Mouse (Mus musculus): ENCODE measurements around the gene Erg. TPM values are rescaled to one million over a fixed set of nuclear protein-coding genes. Genes with fewer than 3 reads are reported as not detected.

Gene Erg
- total and polyA plus RNA-seq, 3 experiments: 0.11 to 0.81 (median 0.34) TPM

DNA sequence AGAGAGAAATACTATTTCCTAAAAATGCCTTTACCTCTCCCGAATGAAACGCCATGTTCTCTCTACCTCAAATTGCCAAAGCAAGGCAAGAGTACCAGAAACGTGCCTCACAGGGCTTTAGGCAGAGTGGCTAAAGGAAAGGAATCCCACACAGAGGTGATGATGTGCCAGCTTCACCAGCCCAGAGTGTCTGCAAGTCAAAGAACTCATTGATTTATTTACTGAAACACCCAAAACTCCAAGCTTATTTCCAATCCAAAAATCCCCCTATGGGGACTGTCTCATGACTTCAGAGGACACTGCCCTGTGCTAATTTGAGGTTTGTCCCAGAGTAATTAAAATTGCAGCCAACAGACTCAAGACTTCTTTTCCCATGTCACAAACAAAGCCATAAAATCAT, 129.4 kb downstream of the Erg start:
- Histone ChIP-seq H3K4me2 (ENCODE audit: insufficient read depth, low read depth, poor library complexity, severe bottlenecking) (no peak overlapping the region), H3K36me3 (replicated peaks in 1 of 2; ENCODE audit: control insufficient read depth in 1 of 2, insufficient read depth in 1 of 2, low read length in 1 of 2) (no peaks in the 10 kb centered on the region), H3K27ac (ENCODE audit: insufficient read depth, low read depth) (no peak overlapping the region), H3K79me2 (replicated peaks; ENCODE audit: control insufficient read depth, extremely low read depth, insufficient read depth, poor library complexity, severe bottlenecking) (no peaks in the 10 kb centered on the region), H3K9ac (ENCODE audit: insufficient read depth, low read depth) (no peak overlapping the region), H3K27me3 (replicated peaks) (no peaks in the 10 kb centered on the region), H3K4me1 (ENCODE audit: control insufficient read depth in 1 of 2, insufficient read depth in 2 of 2) (peaks cover 4 to 8% of the 10 kb centered on the region in 2 experiments; a peak in 3 of 4 replicates), H3K4me3 (replicated peaks in 1 of 3; ENCODE audit: low read depth in 2 of 3, low read length in 2 of 3, poor library complexity in 1 of 3) (no peak overlapping the region), H3K9me3 (replicated peaks; ENCODE audit: low read length) (no peaks in the 10 kb centered on the region)
- TF ChIP-seq JUND (conservative IDR thresholded peaks at IDR 0.05; ENCODE audit: low read depth, low read length) (no peak), ZC3H11A (IDR thresholded peaks at IDR 0.05; ENCODE audit: low read depth, low read length) (no peak), KAT2A (IDR thresholded peaks at IDR 0.05; ENCODE audit: insufficient replicate concordance, low read length) (no peak), CTCF (conservative IDR thresholded peaks at IDR 0.05 in 1 of 2, IDR thresholded peaks at IDR 0.05 in 1 of 2; ENCODE audit: low read depth in 2 of 2, low read length in 2 of 2) (no peak)
- dilution Hi-C loops (cut with MboI; ENCODE audit: extremely low pct_ligation_motif_present, extremely low pct_unique_long_range_greater_than_20kb, low sequenced_read_pairs) (no loop called here), in situ Hi-C loops (cut with MboI; ENCODE audit: low pct_ligation_motif_present, low pct_unique_long_range_greater_than_20kb, low sequenced_read_pairs) (loop anchor here (25.0 kb wide), 1 partner anchor 505 kb away; no protein-coding TSS in a partner anchor)
- DNase-seq (ENCODE audit: extremely low read depth): no peak

DNA sequence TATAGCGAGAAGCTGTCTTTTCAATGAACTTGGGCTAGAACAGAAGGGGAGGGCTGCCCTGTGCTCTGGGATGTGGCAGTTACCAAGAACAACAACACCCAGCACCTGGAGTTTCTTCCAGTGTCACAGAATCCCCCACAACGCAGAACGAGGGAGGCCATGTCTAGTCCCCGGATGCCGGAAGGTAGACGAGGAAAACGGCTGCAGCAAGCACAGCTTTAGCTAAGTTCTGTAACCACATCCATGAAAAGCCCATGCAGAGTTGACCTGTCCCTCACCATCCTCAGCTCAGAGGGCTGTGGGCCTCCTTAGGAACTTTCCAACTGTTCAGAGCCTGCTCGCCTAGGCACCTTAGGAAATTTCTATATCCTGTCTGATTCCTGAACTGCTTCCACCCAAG, 130.5 kb downstream of the Erg start:
- H3K9me3 ChIP-seq (replicated peaks; ENCODE audit: low read length): no peaks in the 10 kb centered on the region
- dilution Hi-C loops (cut with MboI; ENCODE audit: extremely low pct_ligation_motif_present, extremely low pct_unique_long_range_greater_than_20kb, low sequenced_read_pairs): no loop called here
- H3K4me2 ChIP-seq (ENCODE audit: insufficient read depth, low read depth, poor library complexity, severe bottlenecking): no peak overlapping the region
- H3K79me2 ChIP-seq (replicated peaks; ENCODE audit: control insufficient read depth, extremely low read depth, insufficient read depth, poor library complexity, severe bottlenecking): no peaks in the 10 kb centered on the region
- H3K27ac ChIP-seq (ENCODE audit: insufficient read depth, low read depth): no peak overlapping the region
- no peaks in the 10 kb centered on the region for H3K27me3 ChIP-seq (replicated peaks)
- TF ChIP-seq IRF4 (IDR thresholded peaks at IDR 0.05; ENCODE audit: low read depth, low read length): no peak
- no peak for TF ChIP-seq ZC3H11A (IDR thresholded peaks at IDR 0.05; ENCODE audit: low read depth, low read length)
- no peak for TF ChIP-seq CTCF (conservative IDR thresholded peaks at IDR 0.05 in 1 of 2, IDR thresholded peaks at IDR 0.05 in 1 of 2; ENCODE audit: low read depth in 2 of 2, low read length in 2 of 2)
- no peak for TF ChIP-seq CHD1 (IDR thresholded peaks at IDR 0.05; ENCODE audit: low read depth, low read length)
- DNase-seq (ENCODE audit: extremely low read depth): no peak
- H3K36me3 ChIP-seq (replicated peaks in 1 of 2; ENCODE audit: control insufficient read depth in 1 of 2, insufficient read depth in 1 of 2, low read length in 1 of 2): no peaks in the 10 kb centered on the region
- no peak overlapping the region for H3K4me3 ChIP-seq (replicated peaks in 1 of 3; ENCODE audit: low read depth in 2 of 3, low read length in 2 of 3, poor library complexity in 1 of 3)
- in situ Hi-C loops (cut with MboI; ENCODE audit: low pct_ligation_motif_present, low pct_unique_long_range_greater_than_20kb, low sequenced_read_pairs): loop anchor here (25.0 kb wide), 1 partner anchor 506 kb away; no protein-coding TSS in a partner anchor
- H3K9ac ChIP-seq (ENCODE audit: insufficient read depth, low read depth): no peak overlapping the region
- peaks cover 4 to 8% of the 10 kb centered on the region in 2 experiments; a peak in 3 of 4 replicates for H3K4me1 ChIP-seq (ENCODE audit: control insufficient read depth in 1 of 2, insufficient read depth in 2 of 2)

DNA sequence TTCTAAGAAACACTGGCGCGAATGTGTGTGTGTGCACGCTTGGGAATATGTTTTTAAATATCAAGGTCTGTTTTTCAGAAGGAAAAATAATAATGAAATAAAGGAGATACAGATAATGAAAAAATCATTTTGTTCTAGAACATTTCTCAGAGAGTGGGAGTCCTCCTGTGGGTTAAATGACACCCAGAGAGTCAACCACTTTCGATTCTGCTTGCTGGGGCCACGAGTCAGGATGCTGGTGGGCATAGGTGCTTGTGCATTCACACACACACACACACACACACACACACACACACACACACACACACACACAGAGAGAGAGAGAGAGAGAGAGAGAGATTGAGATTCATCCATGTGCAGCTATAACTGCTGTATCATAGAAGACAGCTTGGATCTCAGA, 130.9 kb downstream of the Erg start:
- H3K9ac ChIP-seq (ENCODE audit: insufficient read depth, low read depth): no peak overlapping the region

More for the DNA sequence above, 130.9 kb downstream of the Erg start:
- Histone ChIP-seq H3K79me2 (replicated peaks; ENCODE audit: control insufficient read depth, extremely low read depth, insufficient read depth, poor library complexity, severe bottlenecking) (no peaks in the 10 kb centered on the region), H3K9me3 (replicated peaks; ENCODE audit: low read length) (no peaks in the 10 kb centered on the region), H3K4me1 (ENCODE audit: control insufficient read depth in 1 of 2, insufficient read depth in 2 of 2) (peaks cover 4 to 8% of the 10 kb centered on the region in 2 experiments; a peak in 3 of 4 replicates), H3K27ac (ENCODE audit: insufficient read depth, low read depth) (no peak overlapping the region), H3K4me3 (replicated peaks in 1 of 3; ENCODE audit: low read depth in 2 of 3, low read length in 2 of 3, poor library complexity in 1 of 3) (no peak overlapping the region), H3K36me3 (replicated peaks in 1 of 2; ENCODE audit: control insufficient read depth in 1 of 2, insufficient read depth in 1 of 2, low read length in 1 of 2) (no peaks in the 10 kb centered on the region), H3K27me3 (replicated peaks) (no peaks in the 10 kb centered on the region), H3K4me2 (ENCODE audit: insufficient read depth, low read depth, poor library complexity, severe bottlenecking) (no peak overlapping the region)
- dilution Hi-C loops (cut with MboI; ENCODE audit: extremely low pct_ligation_motif_present, extremely low pct_unique_long_range_greater_than_20kb, low sequenced_read_pairs): no loop called here
- no peak for DNase-seq (ENCODE audit: extremely low read depth)
- in situ Hi-C loops (cut with MboI; ENCODE audit: low pct_ligation_motif_present, low pct_unique_long_range_greater_than_20kb, low sequenced_read_pairs): loop anchor here (25.0 kb wide), 1 partner anchor 507 kb away; no protein-coding TSS in a partner anchor
- TF ChIP-seq ZMIZ1 (IDR thresholded peaks at IDR 0.05; ENCODE audit: low read depth, low read length) (no peak), JUN (IDR thresholded peaks at IDR 0.05; ENCODE audit: insufficient read depth, low read depth, low read length) (no peak), SIN3A (IDR thresholded peaks at IDR 0.05; ENCODE audit: low read length) (no peak), POLR2AphosphoS2 (IDR thresholded peaks at IDR 0.05; ENCODE audit: low read depth, low read length) (no peak), MYC (IDR thresholded peaks at IDR 0.05; ENCODE audit: low read depth, low read length) (no peak)
